Mouse (Mus musculus): Measurements from ENCODE around the gene Gm10188.

- TF ChIP-seq CTCF (IDR thresholded peaks at IDR 0.05; ENCODE audit: extremely low read depth, insufficient read depth, low read length) = no peak
- TF ChIP-seq POLR2A (IDR thresholded peaks at IDR 0.05; ENCODE audit: extremely low read depth, insufficient read depth, low read length) = no peak
Observed at GRCm38 (mm10) chr1:132195100-132195499, 34.5 kb downstream of the Gm10188 start.
